Mouse (Mus musculus) kidney, adult 2 months (tissue): ENCODE data around the gene Epdr1.

Experiments
- CTCF ChIP-seq: fragments of 200-500 bp; conservative IDR thresholded peaks from 2 replicates; pipeline ENCODE4 v1.5.1; 2011; ENCODE audit warnings: low read depth, mild to moderate bottlenecking, control low read depth, low read length, moderate library complexity, mixed read lengths; ENCODE audit not compliant: insufficient read depth, insufficient read length
- POLR2A ChIP-seq: fragments of 200-500 bp; IDR thresholded peaks from one replicate; pipeline ENCODE4 v1.6.1; 2011; ENCODE audit warnings: low read depth, low read length, control low read depth

- TF ChIP-seq POLR2A: no peak
- no peak for TF ChIP-seq CTCF
Observed at GRCm38 (mm10) chr13:19555391-19555790, 64.3 kb downstream of the Epdr1 start.
